Mouse (Mus musculus): ENCODE measurements around the gene Zfp689.
"Not testable (repeated sequence)": the region's sequence is repeated elsewhere in the genome, so short reads cannot be mapped to it uniquely, and the experiment has no call there.

Gene Zfp689

DNA sequence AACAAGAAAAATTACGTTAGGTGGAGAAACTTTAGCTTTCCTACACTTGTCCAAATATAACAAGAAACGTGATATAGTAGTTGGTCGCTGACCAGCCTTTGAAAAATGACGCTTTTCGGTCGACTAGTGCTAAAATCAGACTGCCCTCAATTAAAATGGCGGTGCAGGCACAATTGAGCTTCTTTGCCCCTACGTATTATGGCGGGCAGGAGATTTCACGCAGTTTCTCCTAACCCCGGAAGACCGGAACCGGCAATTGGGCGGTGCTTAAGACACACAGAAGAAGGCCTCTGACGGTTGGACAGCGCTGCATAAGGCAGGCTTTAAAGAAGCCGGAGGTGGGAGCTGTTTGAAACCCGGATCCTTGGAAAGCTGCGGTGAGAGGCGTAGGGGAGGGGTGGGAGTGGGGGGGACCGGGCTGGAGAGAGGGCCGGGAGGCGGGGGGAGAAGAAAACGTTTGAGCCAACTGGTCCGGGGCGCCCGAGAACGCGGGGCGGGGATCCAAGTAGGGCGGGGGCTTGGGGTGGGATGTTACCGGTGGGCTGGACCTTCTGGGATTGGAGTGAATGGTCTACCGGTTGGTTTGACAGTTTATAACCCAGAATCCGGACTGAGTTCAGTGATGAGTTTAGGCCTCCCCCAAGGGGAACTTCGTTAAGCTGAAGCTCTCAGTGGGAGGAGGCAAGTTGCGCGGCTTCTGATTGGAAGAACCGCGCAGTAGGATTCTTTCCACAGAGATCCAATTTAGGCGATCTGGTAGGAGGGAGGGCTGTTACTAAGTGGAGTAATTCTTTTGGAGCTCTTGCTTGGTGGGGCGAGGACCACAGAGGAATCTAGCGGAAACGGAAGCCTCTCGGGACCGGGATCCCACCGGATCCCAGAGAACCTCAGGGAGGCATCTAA is 22.0 kb upstream of the Zfp689 start:
- peak; percentile 99 for DNase-seq (ENCODE audit: low read depth, low spot score)

DNA sequence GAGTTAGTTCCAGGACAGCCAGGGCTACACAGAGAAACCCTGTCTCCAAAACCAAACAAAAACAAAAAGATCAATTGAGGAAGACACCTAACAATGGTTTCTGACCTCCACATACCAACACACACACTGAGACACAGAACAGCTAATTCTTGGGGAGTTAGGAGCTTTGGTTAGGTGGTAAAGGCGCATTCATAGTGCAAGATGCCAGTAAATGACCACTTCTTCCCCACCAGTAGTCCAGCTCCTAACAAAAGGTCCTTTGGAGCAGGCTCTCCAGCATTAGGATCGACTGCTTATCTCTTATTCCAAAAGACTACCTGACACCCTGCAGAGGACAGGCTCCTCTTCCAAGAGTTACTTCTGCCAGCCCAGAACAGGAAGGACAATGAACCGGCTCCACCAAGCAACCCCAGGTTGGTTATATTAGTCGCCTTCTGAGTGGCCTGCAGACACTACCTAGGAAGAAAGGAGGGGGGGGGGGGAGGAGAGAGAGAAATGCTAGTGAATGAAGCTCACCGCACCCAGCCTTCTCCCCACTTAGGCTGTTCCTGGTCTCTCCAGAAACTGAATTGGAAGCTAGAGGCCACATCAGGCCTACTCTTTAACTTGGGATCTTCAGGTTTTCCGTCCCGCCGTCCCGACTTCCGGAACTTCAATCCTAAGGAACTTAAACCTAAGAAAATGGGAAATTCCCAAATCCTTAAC is 21.2 kb upstream of the Zfp689 start:
- DNase-seq (ENCODE audit: low read depth, low spot score), result no peak

DNA sequence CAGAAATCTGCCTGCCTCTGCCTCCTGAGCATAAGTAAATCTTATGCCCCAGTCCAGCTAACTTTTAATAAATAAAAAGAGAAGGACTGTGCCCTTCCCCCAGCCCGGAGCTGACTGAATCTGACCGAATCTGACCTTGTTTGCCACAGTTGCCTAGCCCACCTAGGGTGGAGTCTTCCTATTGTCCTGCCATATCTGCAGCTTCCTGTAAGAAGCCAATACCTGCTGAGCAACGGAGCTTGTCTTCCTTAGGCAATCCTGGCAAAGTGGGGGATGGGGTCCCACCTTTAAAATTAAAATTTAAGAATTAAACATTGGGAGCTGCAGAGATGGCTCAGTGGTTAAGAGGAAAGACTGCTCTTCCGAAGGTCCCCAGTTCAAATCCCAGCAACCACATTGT is 17.6 kb upstream of the Zfp689 start:
- DNase-seq (ENCODE audit: low read depth, low spot score), result no peak

DNA sequence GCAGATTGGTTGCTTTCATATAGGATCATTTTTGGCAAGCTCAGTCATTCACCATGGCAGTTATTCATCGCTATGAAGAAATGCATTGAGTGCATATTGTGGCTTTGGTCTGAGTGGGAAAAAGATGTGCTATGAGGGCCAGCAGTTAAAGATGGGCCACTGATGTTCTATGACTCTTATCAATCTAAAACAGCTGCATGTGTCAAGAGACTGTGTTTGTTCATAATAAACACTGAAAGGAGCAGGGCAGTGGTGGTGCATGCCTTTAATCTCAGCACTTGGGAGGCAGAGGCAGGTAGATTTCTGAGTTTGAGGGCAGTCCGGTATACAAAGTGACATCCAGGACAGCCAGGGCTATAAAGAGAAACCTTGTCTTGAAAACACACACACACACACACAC is 16.7 kb upstream of the Zfp689 start:
- DNase-seq (ENCODE audit: low read depth, low spot score), result not testable (repeated sequence)

DNA sequence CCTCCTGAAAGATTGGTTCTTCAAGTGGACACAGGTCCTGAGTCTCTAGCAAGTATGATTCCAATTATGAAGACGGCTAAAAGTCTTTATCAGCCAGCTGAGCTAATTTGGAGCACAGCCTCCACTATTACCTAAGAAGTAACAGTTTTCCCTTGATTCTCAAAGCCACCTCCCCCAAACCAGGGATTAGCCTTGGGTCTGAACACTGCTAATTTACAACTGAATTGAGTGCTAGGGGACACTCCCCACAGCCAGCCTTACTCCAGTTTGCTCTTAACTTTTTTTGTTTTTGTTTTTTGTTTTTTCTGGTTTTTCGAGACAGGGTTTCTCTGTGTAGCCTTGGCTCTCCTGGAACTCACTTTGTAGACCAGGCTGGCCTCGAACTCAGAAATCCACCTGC is 16.2 kb upstream of the Zfp689 start:
- no peak for DNase-seq (ENCODE audit: low read depth, low spot score)

DNA sequence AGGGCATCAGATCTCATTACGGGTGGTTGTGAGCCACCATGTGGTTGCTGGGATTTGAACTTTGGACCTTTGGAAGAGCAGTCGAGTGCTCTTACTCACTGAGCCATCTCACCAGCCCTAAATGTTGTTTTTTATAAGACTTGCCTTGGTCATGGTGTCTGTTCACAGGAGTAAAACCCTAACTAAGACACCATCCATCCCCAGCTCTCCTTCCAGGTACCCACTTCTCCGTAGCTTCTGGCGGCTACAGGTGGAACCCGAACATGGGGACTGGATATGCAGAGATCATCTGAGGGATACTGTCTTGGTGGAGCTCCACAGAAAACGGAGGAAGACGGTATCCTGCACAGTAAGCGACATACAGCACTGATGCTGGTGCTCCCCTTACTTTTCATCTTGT is 10.4 kb upstream of the Zfp689 start, which contains the start of gene Prr14:
Prr14 (plus strand) TSS at position 301 of the 400 bp plus-strand sequence.
- not testable (repeated sequence) for DNase-seq (ENCODE audit: low read depth, low spot score)

DNA sequence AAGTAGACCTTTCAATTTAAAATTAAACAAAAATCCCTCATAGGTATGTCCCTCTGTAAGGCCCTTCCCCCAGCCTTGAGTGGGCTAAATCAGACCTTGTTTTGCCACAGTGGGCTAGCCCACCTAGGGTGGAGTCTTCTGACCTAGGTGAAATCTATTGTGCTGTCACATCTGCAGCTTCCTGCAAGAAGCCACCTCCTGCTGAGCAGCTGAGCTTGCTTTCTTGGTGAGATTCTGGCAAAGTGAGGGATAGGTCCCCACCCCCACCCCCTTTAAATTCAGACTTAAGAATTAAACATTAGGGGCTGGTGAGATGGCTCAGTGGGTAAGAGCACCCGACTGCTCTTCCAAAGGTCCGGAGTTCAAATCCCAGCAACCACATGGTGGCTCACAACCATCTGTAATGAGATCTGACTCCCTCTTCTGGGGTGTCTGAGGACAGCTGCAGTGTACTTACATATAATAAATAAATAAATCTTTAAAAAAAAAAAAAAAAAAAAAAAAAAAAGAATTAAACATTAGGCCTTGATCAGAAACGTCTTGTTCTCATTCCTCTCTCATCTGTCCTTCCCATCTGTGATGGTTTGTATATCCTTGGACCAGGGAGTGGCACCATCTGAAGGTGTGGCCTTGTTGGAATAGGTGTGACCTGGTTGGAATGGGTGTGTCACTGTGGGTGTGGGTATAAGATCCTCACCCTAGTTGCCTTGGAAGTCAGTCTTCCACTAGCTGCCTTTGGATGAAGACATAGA is 9.6 kb upstream of the Zfp689 start:
- DNase-seq (ENCODE audit: low read depth, low spot score), result not testable (repeated sequence)

DNA sequence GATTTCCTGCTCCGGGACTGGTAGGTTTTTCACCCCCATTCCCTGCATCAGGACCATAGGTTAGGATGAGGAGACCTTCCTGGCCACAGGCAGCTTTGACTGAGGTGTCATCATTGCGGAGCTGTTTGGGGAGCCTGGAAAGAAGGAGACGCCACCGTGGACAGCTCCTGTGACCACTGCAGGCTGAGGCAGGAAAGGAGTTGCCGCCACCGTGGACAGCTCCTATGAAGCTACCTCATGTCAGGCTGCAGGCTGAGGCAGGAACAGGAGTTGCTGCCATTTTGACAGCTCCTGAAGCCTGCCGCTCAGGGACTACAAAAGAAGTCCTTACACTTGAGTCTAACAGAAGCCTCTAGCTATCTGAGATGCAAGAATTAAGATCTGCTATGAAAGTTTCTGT is 5.9 kb upstream of the Zfp689 start:
- DNase-seq (ENCODE audit: low read depth, low spot score), result no peak

DNA sequence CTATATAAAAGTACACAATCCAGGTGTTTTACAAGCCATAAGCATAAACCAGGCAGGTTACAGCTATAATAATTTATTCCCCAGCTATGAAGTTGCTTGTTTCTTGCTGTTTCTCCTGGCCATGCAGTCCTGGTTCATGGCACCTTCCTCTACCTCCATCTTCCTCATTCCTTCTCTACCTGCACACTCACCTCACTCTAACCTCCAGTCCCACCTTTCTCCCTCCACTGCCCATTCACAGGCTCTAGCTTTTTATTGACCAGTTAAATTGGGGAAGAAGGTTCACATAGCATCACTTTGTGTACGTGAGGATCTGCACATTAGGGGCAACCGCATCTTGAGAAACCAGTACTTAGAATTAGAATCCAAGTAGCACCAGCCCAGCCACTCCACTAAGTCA is 4.1 kb upstream of the Zfp689 start:
- DNase-seq (ENCODE audit: low read depth, low spot score), result no peak

DNA sequence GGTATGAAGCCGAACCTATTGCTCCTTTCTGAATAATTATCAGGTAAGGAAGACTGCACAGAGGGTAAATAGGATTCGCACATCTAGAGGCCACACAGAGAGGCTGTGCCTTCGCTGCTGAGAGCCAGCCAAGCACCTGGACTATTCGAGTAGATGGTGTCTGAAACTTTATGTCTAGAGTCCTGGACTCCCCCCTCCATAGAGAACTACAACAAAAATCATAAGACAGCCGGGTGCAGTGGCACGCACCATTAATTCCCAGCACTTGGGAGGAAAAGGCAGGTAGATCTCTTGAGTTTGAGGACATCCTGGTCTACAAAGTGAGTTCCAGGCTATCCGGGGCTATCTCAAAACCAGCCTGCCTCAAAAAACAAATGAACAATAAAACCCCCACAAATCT is 1.0 kb upstream of the Zfp689 start:
- no peak for DNase-seq (ENCODE audit: low read depth, low spot score)

DNA sequence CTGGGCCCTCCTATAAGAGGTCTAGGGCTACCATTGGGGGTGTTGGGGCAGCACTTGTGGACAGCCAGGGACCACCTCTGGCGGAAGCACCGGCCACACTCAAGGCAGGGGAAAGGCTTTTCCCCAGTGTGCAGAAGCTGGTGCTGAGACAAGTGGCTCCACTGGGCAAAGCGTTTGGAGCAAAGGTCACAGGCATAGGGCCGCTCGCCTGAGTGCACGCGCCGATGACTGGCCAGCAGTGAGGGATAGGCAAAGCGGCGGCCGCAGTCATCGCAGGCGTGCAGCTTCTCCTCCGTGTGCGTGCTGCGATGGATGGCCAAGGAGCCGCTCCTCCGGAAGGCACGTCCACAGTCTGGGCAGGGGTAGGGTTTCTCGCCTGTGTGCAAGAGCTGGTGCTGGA is 5.0 kb downstream of the Zfp689 start:
- no peak for DNase-seq (ENCODE audit: low read depth, low spot score)

DNA sequence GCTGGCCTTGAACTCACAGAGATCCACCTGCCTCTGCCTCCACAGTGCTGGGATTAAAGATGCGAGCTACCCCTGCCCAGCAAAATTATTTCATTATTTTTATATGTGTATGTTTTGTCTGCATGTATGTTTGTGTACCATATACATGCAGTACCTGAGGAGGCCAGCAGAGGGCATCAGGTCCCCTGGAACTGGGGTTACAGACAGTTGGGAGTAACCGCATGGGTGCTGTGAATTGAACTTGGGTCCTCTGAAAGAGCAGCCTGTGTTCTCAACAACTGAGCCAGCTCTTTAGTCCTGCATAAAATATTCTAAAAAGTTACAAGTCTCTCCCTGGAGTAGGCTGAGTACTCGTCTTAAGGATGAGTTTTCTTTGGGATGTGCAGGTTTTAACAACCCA is 11.2 kb downstream of the Zfp689 start:
- DNase-seq (ENCODE audit: low read depth, low spot score), result no peak

DNA sequence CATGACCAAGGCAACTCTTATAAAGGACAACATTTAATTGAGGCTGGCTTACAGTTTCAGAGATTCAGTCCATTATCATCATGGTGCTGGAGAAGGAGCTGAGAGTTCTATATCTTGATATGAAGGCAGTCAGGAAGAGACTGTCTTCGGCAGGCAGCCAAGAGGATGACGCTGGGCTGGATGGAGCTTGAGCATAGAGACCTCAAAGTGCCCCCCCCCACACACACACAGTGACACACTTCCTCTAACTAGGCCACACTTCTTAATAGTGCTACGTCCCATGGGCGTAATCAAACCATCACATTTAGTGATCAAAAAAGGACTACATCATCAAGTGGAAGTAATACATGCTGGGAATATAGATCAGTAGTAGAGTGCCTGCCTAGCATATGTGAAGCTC is 13.8 kb downstream of the Zfp689 start:
- no peak for DNase-seq (ENCODE audit: low read depth, low spot score)

DNA sequence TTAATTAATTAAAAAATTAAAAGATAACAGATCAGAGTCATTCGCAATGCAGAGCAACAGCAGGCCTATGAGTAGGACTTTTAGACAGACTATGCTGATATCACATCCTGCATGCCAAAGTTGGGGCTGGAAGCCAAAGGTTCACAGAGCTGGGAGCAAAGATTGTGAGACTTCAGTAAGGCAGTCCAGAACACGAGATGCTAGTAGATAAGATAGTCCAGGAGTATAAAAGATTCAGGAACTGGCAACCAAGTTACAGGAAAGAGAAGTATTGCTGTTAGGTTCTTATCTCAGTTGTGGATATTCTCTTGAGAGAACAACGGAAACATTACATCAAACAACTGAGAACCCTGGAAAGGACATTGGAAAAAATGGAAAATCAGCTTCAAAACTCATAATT is 22.6 kb downstream of the Zfp689 start:
- no peak for DNase-seq (ENCODE audit: low read depth, low spot score)

DNA sequence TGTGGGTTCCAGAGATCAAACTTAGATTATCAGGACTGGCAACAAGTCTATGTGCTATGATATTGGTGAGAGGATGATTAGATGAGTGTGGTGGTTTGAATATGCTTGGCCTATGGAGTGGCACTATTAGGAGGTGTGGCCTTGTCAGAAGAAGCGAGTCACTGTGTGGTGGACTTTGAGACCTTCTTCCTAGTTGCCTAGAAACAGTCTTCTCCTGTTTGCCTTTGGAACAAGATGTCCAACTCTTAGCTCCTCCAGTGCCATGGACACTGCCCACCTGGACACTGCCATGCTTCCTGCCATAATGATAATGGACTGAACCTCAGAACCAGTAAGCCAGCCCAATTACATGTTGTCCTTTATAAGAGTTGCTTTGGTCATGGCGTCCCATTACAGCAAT is 23.0 kb downstream of the Zfp689 start:
- no peak for DNase-seq (ENCODE audit: low read depth, low spot score)

DNA sequence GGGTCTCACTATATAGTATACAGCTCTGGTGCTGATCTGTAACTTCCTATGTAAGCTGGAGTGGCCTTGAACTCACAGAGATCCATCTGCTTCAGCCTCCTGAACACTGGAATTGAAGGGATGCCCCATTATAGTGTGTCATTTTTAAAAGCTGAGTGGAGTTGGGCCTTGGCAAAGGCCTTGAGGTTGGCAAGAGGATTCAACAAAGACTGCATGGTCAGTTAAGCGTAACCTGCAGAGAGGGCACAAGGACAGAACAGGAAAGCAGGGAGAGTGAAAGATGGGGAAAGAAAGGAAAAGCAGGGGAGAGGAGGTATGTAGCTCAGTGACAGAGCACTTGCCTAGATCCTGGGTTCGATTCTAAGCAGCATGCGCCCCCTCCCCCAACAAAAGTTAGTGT is 23.7 kb downstream of the Zfp689 start:
- no peak for DNase-seq (ENCODE audit: low read depth, low spot score)

DNA sequence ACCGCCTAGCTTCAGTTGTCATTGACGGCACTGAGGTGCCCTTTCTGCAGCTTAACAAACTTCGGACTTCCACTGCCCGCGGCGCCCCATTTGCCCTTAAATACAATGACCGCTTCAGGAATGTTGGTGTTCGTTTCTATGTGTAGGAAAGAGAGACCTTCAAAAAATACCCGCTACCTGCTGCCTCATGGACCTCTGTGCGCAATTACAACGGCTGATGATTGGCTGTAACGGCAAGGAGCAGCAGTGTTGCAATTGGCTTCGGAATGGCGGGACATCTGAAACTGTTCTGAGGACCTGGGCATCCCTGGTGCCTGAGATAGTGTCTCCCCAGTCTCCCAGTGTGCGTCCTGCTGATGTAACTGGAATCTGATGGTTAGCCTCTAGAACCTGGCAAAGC is 26.7 kb downstream of the Zfp689 start:
- no peak for DNase-seq (ENCODE audit: low read depth, low spot score)

DNA sequence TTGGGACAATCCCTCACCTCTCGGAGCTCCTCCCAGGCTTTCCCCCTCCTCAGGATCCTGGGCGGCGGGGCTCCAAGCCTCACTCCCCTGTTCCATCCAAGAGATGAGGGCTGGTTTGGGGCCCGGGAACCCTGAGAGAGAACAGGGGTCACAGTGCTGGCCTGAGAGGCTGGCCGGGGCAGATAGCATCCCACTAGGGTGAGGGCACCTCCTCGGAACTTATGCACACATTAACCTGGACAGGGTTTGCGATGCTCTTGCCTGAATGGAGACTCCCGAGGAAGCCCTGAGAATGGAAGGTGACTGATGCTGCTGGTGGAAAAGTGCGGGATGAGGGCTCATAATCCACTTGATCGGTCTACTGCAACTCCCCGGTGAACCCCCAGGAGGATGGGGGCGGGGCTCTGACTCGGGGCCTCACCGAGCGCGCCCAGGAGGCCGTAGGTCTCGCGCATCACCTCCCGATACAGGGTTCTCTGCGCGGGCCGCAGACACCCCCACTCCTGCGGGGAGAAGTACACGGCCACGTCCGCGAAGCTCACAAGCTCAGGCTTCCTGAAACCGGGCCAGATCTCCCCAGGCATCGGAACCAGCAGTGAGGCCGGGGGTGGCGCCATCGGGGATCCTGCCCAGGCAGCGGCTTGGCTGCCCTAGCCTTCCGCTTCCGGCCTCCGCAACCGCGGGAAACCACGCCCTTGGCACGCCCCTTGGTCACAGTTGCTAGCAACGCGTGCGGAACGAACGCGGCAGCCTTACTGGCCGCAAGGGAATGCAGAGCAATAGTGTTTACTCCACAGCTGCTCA is 27.4 kb downstream of the Zfp689 start, which contains the start of gene Zfp688:
Zfp688 (minus strand) TSS at position 681 of the 804 bp plus-strand sequence.
- peak; percentile 67 for DNase-seq (ENCODE audit: low read depth, low spot score)

DNA sequence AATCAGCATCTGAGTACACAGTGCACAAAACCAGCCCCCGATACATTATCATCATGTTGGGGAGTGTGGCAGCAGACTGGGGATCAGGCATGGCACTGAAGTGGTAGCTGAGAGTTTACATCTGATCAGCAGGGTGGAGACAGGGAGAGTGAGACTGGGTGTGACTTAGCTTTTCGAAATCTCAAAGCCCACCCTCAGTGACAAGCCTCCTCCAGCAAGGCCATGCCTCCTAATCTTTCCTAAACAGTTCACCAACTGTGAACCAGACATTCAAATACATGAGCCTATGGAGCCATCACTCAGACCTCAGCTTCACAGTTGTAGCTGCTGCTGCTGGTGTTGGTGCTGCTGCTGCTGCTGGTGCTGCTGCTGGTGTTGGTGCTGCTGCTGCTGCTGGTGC is 37.5 kb downstream of the Zfp689 start:
- no peak for DNase-seq (ENCODE audit: low read depth, low spot score)

DNA sequence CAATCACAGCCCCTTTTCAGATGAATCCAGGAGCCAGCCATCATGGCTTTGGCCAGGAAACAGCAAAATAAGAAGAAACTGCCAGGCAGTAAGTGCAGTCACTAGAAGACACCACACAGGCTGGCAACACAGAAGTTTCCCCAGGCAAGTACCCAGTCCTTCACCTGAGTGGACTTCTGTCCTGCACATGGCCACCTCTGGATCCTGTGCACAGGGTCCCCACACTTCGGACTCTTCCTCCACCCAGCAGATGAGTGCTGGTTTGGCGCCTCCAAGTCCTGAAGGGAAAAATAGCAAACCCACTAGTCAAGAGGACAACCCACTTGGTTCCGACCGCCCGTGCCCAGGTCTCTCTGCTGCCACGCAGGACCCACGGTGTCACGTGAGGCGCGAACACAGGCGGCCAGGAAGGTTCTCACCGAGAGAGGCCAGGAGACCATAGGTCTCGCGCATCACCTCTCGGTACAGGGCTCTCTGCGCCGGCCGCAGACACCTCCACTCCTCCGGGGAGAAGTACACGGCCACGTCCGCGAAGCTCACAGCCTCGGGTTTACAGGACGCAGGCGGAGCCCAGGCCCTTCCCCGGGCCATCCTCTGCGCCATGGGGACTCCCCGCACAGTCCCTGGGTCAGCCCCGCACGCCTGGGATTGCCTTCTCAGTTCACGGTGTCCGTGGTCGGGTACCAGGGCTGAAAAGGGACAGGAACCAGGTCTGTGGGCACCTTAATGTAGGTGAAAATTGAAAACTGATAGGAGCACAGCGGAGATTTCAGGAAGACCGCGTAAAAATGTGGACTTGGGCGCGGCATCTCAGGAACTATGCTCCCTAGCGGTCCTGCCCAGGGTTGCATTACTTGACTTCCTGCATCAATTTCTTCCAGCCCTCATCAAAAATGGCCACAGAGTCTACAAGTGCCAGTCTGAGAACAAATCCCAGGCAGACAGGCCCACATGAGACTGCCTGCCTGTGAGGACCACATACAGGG is 42.7 kb downstream of the Zfp689 start, which contains the start of gene Zfp764:
Zfp764 (minus strand) TSS at position 821 of the 986 bp plus-strand sequence.
- DNase-seq (ENCODE audit: low read depth, low spot score), result peak; percentile 69
